Mouse (Mus musculus) embryonic facial prominence, embryonic 15.5 days (tissue): ENCODE measurements around the gene E130308A19Rik. TPM values are rescaled to one million over a fixed set of nuclear protein-coding genes. Genes with fewer than 3 reads are reported as not detected.

Experiments
- ATAC-seq: fragments of 200-750 bp; cut with Nextera tagmentation; 2 replicates; pipeline ENCODE4 v1.8.0; 2017; ENCODE audit warnings: low read depth, moderate TSS enrichment; ENCODE audit not compliant: insufficient number of reproducible peaks, low FRiP score, low TSS enrichment
- H3K27ac ChIP-seq: fragments of 300-500 bp; sonication (generic); replicated peaks from 2 replicates; pipeline ENCODE4 v1.5.1; 2015; ENCODE audit warnings: mild to moderate bottlenecking, inconsistent platforms
- H3K27me3 ChIP-seq: fragments of 300-500 bp; sonication (generic); 2 replicates; pipeline ENCODE4 v1.6.1; 2015; ENCODE audit warnings: inconsistent platforms
- H3K36me3 ChIP-seq: fragments of 300-500 bp; sonication (generic); 2 replicates; pipeline ENCODE4 v1.6.1; 2015; ENCODE audit warnings: mild to moderate bottlenecking, inconsistent platforms
- H3K4me1 ChIP-seq: fragments of 300-500 bp; sonication (generic); 2 replicates; pipeline ENCODE4 v1.6.1; 2015; ENCODE audit warnings: inconsistent platforms
- H3K4me2 ChIP-seq: fragments of 300-500 bp; sonication (generic); replicated peaks from 2 replicates; pipeline ENCODE4 v1.6.1; 2015; ENCODE audit warnings: mild to moderate bottlenecking, inconsistent platforms
- H3K4me3 ChIP-seq: fragments of 300-500 bp; sonication (generic); replicated peaks from 2 replicates; pipeline ENCODE4 v1.5.1; 2015; ENCODE audit warnings: mild to moderate bottlenecking, inconsistent platforms
- H3K9ac ChIP-seq: fragments of 300-500 bp; sonication (generic); 2 replicates; pipeline ENCODE4 v1.6.1; 2015; ENCODE audit warnings: inconsistent platforms
- H3K9me3 ChIP-seq: fragments of 300-500 bp; sonication (generic); replicated peaks from 2 replicates; pipeline ENCODE4 v1.6.1; 2016; ENCODE audit warnings: inconsistent platforms
- WGBS: fragments of 180-500 bp; shearing (Covaris S2); methylation state at CpG from one replicate; pipeline ENCODE4 v1.1.7; 2015; 5-methylcytosine and 5-hydroxymethylcytosine counted together
- polyA plus RNA-seq: library from polyadenylated mRNA; unstranded; fragments of >200 nt; fragmentation: Nextera tagmentation; extraction: Ambion mirVana; gene quantifications from 2 replicates; pipeline ENCODE4 v1.2.1, GENCODE M21; 2015

The E130308A19Rik gene
- polyA plus RNA-seq, 1 experiment from 2014 or later: 18.7 TPM

GRCm38 (mm10) chr4:59604892-59605291 is 21.1 kb upstream of the E130308A19Rik start:
- Histone ChIP-seq H3K4me2 (no peak overlapping the region), H3K9me3 (no peaks in the 10 kb centered on the region), H3K27ac (no peak overlapping the region), H3K4me1 (no peaks in the 10 kb centered on the region), H3K4me3 (no peak overlapping the region), H3K27me3 (no peaks in the 10 kb centered on the region), H3K36me3 (no peaks in the 10 kb centered on the region), H3K9ac (no peak overlapping the region)
- 68% methylated on average over 3 of the region's 3 CpGs for WGBS
- no peak for ATAC-seq

GRCm38 (mm10) chr4:59605501-59605900 is 20.5 kb upstream of the E130308A19Rik start:
- Histone ChIP-seq H3K4me2 (no peak overlapping the region), H3K4me3 (no peak overlapping the region), H3K4me1 (no peaks in the 10 kb centered on the region), H3K9ac (no peak overlapping the region), H3K27me3 (no peaks in the 10 kb centered on the region), H3K36me3 (no peaks in the 10 kb centered on the region), H3K27ac (no peak overlapping the region), H3K9me3 (no peaks in the 10 kb centered on the region)
- WGBS: 95% methylated on average over 3 of the region's 3 CpGs
- ATAC-seq: no peak

GRCm38 (mm10) chr4:59610411-59610810 is 15.6 kb upstream of the E130308A19Rik start:
- no peak overlapping the region for H3K4me2 ChIP-seq
- H3K9ac ChIP-seq: no peak overlapping the region
- no peak overlapping the region for H3K27ac ChIP-seq
- no peak for ATAC-seq
- 0 out of 2 replicates have a peak, but pooled peaks cover 3% of the 10 kb centered on the region for H3K36me3 ChIP-seq
- no peaks in the 10 kb centered on the region for H3K4me1 ChIP-seq
- no peaks in the 10 kb centered on the region for H3K9me3 ChIP-seq
- H3K27me3 ChIP-seq: no peaks in the 10 kb centered on the region
- H3K4me3 ChIP-seq: no peak overlapping the region
- 56% methylated on average over 3 of the region's 3 CpGs for WGBS

GRCm38 (mm10) chr4:59614986-59615385 is 11.0 kb upstream of the E130308A19Rik start:
- no peaks in the 10 kb centered on the region for H3K9me3 ChIP-seq
- H3K27ac ChIP-seq: no peak overlapping the region
- H3K27me3 ChIP-seq: no peaks in the 10 kb centered on the region
- no peak for ATAC-seq
- WGBS: 35% methylated on average over 1 of the region's 1 CpGs
- no peak overlapping the region for H3K9ac ChIP-seq
- no peaks in the 10 kb centered on the region for H3K4me1 ChIP-seq
- no peak overlapping the region for H3K4me2 ChIP-seq
- H3K4me3 ChIP-seq: no peak overlapping the region
- 0 out of 2 replicates have a peak, but pooled peaks cover 3% of the 10 kb centered on the region for H3K36me3 ChIP-seq

GRCm38 (mm10) chr4:59619611-59620245 is 6.3 kb upstream of the E130308A19Rik start:
- H3K9ac ChIP-seq: no peak overlapping the region
- no peaks in the 10 kb centered on the region for H3K36me3 ChIP-seq
- H3K4me2 ChIP-seq: no peak overlapping the region
- H3K27ac ChIP-seq: no peak overlapping the region
- H3K4me3 ChIP-seq: no peak overlapping the region
- H3K27me3 ChIP-seq: no peaks in the 10 kb centered on the region
- ATAC-seq: no peak
- 84% methylated on average over 5 of the region's 5 CpGs for WGBS
- no peaks in the 10 kb centered on the region for H3K9me3 ChIP-seq
- H3K4me1 ChIP-seq: no peaks in the 10 kb centered on the region

GRCm38 (mm10) chr4:59625676-59625997 is 374 bp upstream of the E130308A19Rik start:
- Histone ChIP-seq H3K4me1 (0 out of 2 replicates have a peak, but pooled peaks cover 16% of the 10 kb centered on the region), H3K27ac (peak overlapping the region; percentile 66; the same call in 1 of the 2 replicates), H3K27me3 (no peaks in the 10 kb centered on the region), H3K36me3 (no peaks in the 10 kb centered on the region), H3K4me3 (peak overlapping the region; percentile 96), H3K9ac (peak overlapping the region; percentile 70), H3K4me2 (peak overlapping the region; percentile 73), H3K9me3 (no peaks in the 10 kb centered on the region)
- 1% methylated on average over 18 of the region's 18 CpGs for WGBS
- no peak; the same call in 1 of the 2 replicates for ATAC-seq

- H3K27me3 ChIP-seq: no peaks in the 10 kb centered on the region
- ATAC-seq: no peak
- H3K27ac ChIP-seq: no peak overlapping the region
- 75% methylated on average over 4 of the region's 4 CpGs for WGBS
- H3K4me2 ChIP-seq: no peak overlapping the region
- 0 out of 2 replicates have a peak, but pooled peaks cover 16% of the 10 kb centered on the region for H3K4me1 ChIP-seq
- H3K4me3 ChIP-seq: no peak overlapping the region
- no peaks in the 10 kb centered on the region for H3K9me3 ChIP-seq
- no peak overlapping the region for H3K9ac ChIP-seq
- no peaks in the 10 kb centered on the region for H3K36me3 ChIP-seq
Measured at GRCm38 (mm10) chr4:59628255-59628654, 2.2 kb downstream of the E130308A19Rik start.

- 0 out of 2 replicates have a peak, but pooled peaks cover 16% of the 10 kb centered on the region for H3K4me1 ChIP-seq
- no peaks in the 10 kb centered on the region for H3K36me3 ChIP-seq
- no peaks in the 10 kb centered on the region for H3K27me3 ChIP-seq
- H3K9me3 ChIP-seq: no peaks in the 10 kb centered on the region
- no peak overlapping the region for H3K27ac ChIP-seq
- H3K4me3 ChIP-seq: no peak overlapping the region
- H3K9ac ChIP-seq: no peak overlapping the region
- H3K4me2 ChIP-seq: no peak overlapping the region
- ATAC-seq: no peak
- WGBS: 24% methylated on average over 7 of the region's 7 CpGs
Measured at GRCm38 (mm10) chr4:59629076-59629874, 3.3 kb downstream of the E130308A19Rik start.

GRCm38 (mm10) chr4:59630122-59630521 is 4.1 kb downstream of the E130308A19Rik start:
- 59% methylated on average over 9 of the region's 9 CpGs for WGBS
- no peaks in the 10 kb centered on the region for H3K36me3 ChIP-seq
- no peak for ATAC-seq
- H3K4me3 ChIP-seq: no peak overlapping the region
- no peak overlapping the region for H3K4me2 ChIP-seq
- H3K27ac ChIP-seq: no peak overlapping the region
- no peaks in the 10 kb centered on the region for H3K9me3 ChIP-seq
- 0 out of 2 replicates have a peak, but pooled peaks cover 16% of the 10 kb centered on the region for H3K4me1 ChIP-seq
- H3K9ac ChIP-seq: no peak overlapping the region
- H3K27me3 ChIP-seq: no peaks in the 10 kb centered on the region

GRCm38 (mm10) chr4:59634532-59634931 is 8.5 kb downstream of the E130308A19Rik start:
- no peaks in the 10 kb centered on the region for H3K36me3 ChIP-seq
- ATAC-seq: no peak
- 85% methylated on average over 1 of the region's 1 CpGs for WGBS
- no peaks in the 10 kb centered on the region for H3K27me3 ChIP-seq
- H3K9me3 ChIP-seq: no peaks in the 10 kb centered on the region
- no peak overlapping the region for H3K4me3 ChIP-seq
- H3K4me1 ChIP-seq: peaks cover 5% of the 10 kb centered on the region; the same call in 1 of the 2 replicates
- H3K9ac ChIP-seq: no peak overlapping the region
- H3K4me2 ChIP-seq: no peak overlapping the region
- H3K27ac ChIP-seq: no peak overlapping the region

- no peak for ATAC-seq
- Histone ChIP-seq H3K4me2 (no peak overlapping the region), H3K4me1 (peaks cover 3% of the 10 kb centered on the region; the same call in 1 of the 2 replicates), H3K9me3 (no peaks in the 10 kb centered on the region), H3K9ac (no peak overlapping the region), H3K36me3 (no peaks in the 10 kb centered on the region), H3K4me3 (no peak overlapping the region), H3K27ac (no peak overlapping the region), H3K27me3 (no peaks in the 10 kb centered on the region)
Measured at GRCm38 (mm10) chr4:59639163-59639562, 13.2 kb downstream of the E130308A19Rik start.
